Mouse (Mus musculus) heart, postnatal 10 days (tissue): Measurements from ENCODE around the gene Capn13. TPM values are rescaled to one million over a fixed set of nuclear protein-coding genes. Genes with fewer than 3 reads are reported as not detected.
A peak's percentile ranks its signal among the peaks of the same experiment; 100 is the strongest.

Experiments
- DNase-seq, 2 experiments: peaks; one replicate each; pipeline ENCODE4 v3.0.0; 2021
- intact Hi-C: fragments of 180-260 bp; cut with DNase I; formaldehyde crosslinking; loops from one replicate; pipeline ENCODE4 v1.15.1; 2025
- total RNA-seq, 2 experiments: library from RNA; stranded (reverse); gene quantifications; 2 replicates each; pipeline ENCODE4 v1.2.3; 2021

Capn13 gene
- not detected for total RNA-seq

DNA sequence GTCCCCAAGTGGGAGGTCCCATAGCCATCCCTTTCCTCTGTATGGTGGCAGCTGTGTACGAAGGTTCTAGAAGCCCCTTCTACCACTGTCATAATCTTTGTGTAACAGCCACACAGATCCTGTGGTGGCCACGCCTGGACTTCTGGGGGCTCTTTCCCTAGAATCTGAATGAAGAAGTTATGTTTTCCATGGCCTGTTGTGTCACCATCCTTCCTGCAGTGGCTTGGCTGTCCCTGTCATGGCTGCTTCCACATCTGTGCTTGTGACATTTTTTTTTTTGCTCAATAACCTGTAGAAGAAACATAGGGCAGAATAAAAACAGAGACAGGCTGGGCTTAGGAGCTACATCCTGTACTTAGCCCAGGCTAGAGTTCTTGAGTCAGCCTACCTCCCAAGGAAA, at the start of gene Capn13:
Gene Capn13, minus strand, starts transcription at position 5 of the 400 bp plus-strand sequence.
- no peak for DNase-seq
- intact Hi-C loops, result no loop called here

DNA sequence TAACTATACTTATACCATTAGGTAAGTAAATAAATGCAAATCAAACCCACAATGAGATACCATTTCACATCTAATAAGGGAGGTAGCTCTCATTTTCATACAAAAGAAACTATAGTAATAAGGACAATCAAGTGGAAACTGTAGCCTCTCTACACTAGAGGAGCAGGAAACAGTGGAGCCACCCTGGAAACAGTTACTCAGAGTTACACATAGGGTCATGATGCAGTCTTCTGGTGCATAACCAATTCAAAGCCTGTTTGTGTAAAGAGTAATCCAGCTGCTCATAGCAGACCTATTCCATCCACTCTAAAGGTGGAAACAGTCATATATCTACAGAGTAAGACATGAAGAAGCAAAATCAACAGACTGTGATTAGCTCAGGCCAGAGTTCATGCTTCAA, 48.4 kb upstream of the Capn13 start:
- no peak for DNase-seq
- intact Hi-C loops, result no loop called here

DNA sequence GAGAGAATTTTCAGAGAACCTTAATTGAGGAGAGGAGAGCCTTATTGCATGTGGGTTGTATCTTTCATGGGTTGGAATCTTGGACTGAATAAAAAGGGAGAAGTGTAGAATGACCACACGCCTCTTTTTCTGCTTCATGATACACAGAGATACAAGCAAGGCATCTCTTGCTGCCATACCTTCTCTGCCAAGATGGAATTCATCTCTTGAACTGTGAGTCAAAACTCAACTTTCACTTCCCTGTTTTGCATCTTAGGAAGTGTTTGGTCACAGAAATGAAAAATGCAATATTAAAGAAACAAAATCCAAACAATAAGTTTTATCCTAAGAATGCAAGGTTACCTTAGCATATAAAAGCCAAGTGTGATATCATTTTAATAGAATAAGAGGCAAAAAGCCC, 40.1 kb upstream of the Capn13 start:
- intact Hi-C loops, result no loop called here
- no peak for DNase-seq

DNA sequence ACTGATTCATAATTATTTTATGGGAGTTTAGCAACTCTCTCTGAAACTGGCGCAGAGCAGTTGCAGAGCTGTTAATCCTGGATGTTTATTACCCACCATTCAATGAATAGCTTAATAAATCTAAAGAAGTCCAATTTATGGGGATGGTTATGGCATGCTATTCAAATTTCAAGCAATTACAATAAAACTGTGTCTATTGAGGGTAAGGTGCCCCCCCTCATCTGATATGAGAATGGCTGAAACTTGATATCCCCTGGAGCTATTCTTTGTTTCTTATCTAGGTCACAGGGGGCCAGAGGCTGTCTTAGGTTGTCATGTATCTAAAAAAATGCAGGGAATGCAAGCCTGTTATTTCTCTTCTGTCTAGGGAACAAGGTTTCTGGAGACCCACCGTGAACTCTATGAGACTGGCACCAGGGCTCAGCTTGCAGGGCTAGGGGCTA, 31.9 kb upstream of the Capn13 start:
- DNase-seq, result peak in 1 of 2 experiments; percentile 12
- intact Hi-C loops, result no loop called here

- intact Hi-C loops, result no loop called here
- DNase-seq, result no peak
Observed at GRCm38 (mm10) chr17:73432058-73432457, 31.4 kb upstream of the Capn13 start.

DNA sequence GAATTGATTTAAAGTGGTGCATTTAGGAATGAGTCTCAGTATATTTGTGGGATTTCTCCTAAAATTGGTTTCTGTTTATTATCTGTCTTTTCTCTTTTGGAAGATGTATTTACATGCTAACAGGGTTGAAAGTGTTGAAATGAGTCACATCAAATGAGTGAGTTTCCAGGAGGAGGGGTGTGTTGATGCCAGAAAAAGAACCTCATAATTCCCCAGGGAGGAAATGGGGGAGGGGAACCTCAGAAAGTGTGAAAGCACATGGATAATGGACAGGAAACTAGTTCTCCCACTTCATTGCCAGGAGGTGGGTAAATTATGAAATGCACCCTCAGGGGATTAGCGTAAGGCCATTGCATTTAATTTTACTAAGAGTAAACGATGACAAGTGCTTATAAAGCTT, 16.7 kb upstream of the Capn13 start:
- DNase-seq, result peak; percentile 21 to 33
- intact Hi-C loops, result no loop called here

GRCm38 (mm10) chr17:73416181-73416795, 15.6 kb upstream of the Capn13 start:
- intact Hi-C loops, result no loop called here
- no peak for DNase-seq

DNA sequence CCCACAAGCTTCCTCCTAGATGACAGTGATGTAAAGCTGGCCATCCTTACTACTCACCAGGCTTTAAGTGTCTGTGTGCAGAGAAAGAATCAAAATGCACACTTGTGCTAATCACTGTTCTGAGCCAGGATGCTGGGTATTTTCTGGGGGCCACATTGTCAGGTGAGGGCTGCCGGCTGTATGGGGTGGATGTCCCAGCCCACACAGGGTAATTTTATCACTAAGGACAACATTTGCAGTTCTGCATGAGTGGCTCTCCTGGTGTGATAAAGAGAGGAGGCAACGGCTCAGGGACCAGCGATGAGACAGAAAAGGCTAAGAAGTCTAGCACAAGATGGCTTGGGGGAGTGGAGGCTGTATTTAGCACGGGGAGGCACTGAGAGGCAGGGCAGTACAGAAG, 11.2 kb upstream of the Capn13 start:
- intact Hi-C loops, result no loop called here
- DNase-seq, result no peak

DNA sequence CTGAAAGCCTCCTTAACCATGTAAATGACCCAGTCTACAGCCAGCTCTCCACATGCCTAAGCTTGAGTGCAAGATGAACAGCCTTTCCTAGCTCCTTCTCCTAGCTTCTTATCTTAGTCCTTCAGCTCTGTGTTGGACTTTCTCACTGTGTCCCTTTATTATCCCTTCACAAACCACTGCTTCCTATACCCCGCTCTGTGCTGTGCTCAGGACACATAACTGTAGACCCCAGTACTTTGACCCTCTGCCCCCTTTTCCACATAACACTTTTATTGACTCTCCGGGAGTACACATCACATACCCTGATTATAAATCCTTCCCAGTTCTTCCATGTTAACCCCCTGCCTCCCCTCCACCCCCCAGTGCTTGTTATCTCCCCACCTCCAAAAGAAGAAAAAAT, 606 bp upstream of the Capn13 start:
- intact Hi-C loops, result no loop called here

GRCm38 (mm10) chr17:73399136-73399535, 1.5 kb downstream of the Capn13 start:
- intact Hi-C loops, result no loop called here
- no peak for DNase-seq

More for the DNA sequence above, 606 bp upstream of the Capn13 start:
- DNase-seq, result no peak

GRCm38 (mm10) chr17:73393361-73393760, 7.3 kb downstream of the Capn13 start:
- peak in 1 of 2 experiments; percentile 17 for DNase-seq
- intact Hi-C loops, result no loop called here

DNA sequence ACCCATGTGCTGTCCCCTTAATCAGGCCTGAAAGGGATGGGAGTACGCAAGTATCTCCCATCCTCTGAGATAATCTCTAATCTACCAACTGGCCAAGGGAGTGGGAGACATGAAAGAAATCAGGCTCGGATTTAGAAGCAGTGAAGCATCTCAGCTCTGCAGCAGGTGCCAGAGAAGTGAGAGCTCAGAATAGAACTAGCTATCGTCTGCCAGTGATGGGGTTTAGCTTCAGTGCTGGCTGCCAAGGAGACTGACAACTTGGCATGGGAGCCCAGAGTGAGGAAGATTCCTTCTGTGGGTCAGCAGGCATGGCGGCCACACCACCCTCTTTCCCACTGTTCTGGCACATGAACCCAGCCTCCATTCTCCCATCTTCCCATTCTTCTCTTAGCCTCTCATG, 8.9 kb downstream of the Capn13 start:
- intact Hi-C loops, result no loop called here
- DNase-seq, result peak; percentile 63 to 73

GRCm38 (mm10) chr17:73390191-73391089, 10.2 kb downstream of the Capn13 start:
- DNase-seq, result no peak
- intact Hi-C loops, result no loop called here

- intact Hi-C loops, result no loop called here
- DNase-seq, result no peak
Observed at GRCm38 (mm10) chr17:73389336-73389735, 11.3 kb downstream of the Capn13 start.

DNA sequence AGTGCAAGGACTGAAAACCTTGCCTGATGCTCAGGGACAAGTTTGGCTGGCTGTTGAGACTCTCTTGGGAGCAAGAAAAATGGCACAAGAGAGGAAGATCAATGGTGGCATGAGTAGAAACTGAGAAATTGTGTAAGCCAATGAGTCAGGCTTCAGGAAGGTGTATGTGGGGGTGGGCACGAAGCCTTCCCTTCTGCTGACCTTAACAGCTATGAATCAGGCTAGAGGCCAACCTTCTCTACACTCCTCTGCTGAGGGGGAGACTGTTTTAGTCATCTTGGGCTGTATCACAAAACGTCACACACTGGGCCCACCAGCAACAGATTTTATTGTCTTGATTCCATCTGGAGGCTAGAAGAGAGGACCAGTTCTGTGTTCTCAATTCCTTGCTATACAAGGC, 14.1 kb downstream of the Capn13 start:
- intact Hi-C loops, result no loop called here
- DNase-seq, result no peak

GRCm38 (mm10) chr17:73385940-73386339, 14.7 kb downstream of the Capn13 start:
- intact Hi-C loops, result no loop called here
- no peak for DNase-seq

- DNase-seq, result no peak
- intact Hi-C loops, result no loop called here
Observed at GRCm38 (mm10) chr17:73382327-73383014, 18.2 kb downstream of the Capn13 start.

DNA sequence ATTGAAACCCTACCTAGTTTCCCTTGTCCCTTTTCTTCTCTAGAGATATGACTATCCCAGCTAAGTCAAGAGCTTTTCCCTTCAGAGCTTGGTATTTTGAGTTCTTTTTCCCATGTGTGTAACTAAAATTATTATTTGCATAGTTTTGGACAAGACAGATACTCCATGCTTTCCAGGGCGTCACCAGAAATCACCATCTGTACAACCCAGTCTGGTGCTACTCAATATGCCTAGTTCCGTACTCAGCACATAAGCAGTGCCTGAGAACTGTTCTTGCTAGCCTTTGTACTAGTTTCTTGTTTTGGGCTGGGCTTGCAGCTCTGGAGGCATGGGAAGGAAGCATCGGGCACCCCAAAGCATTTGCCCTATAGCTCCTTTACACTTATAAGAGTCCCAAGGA, 19.0 kb downstream of the Capn13 start:
- intact Hi-C loops, result no loop called here
- DNase-seq, result no peak

GRCm38 (mm10) chr17:73377778-73378484, 22.7 kb downstream of the Capn13 start:
- intact Hi-C loops, result no loop called here
- no peak for DNase-seq

- intact Hi-C loops, result no loop called here
- DNase-seq, result no peak
Observed at GRCm38 (mm10) chr17:73367334-73367733, 33.3 kb downstream of the Capn13 start.

DNA sequence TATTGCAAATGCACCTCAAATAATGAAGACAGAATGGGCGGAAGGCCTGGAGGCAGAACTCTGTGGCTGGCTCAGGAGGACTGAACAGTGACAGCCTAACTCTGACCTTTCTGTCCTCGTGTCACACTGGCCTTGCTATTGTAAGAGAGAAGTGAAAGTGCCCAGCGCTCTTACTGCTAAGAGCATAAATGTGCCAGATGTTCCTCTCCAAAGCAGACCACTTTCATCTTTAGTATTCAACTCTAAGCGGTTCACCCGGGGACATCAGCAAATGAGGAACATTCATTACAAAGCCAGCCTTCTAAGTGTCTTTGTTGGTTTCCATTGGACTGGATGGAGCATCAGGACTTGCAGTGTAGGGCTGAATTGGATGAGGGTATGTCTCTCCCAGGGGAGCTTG, 39.6 kb downstream of the Capn13 start:
- no peak for DNase-seq
- intact Hi-C loops, result no loop called here
